Comparison of ENCODE assay signal across 8 mouse cellular contexts in genomic region chr1:25085616-25086372, GRCm38 (mm10).
A peak's percentile ranks its signal among the peaks of the same experiment; 100 is the strongest.
DNase-seq lines count a peak whose midpoint lies in the region; ATAC-seq lines count a peak whose summit lies in the region.

No protein-coding gene starts in this region.

- no peaks in the 10 kb centered on the region for H3K27me3 ChIP-seq in heart, embryonic 15.5 days
- H3K27me3 ChIP-seq in forebrain, embryonic 15.5 days, result no peaks in the 10 kb centered on the region
- H3K27me3 ChIP-seq in kidney, embryonic 16.5 days (ENCODE audit: insufficient read depth, low read length), result no peaks in the 10 kb centered on the region

- no peak for ATAC-seq in heart, embryonic 15.5 days (replicated peaks; ENCODE audit: insufficient number of reproducible peaks, insufficient read depth, low FRiP score, low read depth)
- peak; percentile 94 for ATAC-seq in cerebellum, adult (ENCODE audit: insufficient number of reproducible peaks, low FRiP score, low TSS enrichment)
- peak; percentile 88 for ATAC-seq in forebrain, embryonic 15.5 days (replicated peaks)
- no peak for ATAC-seq in monocyte, adult 5-6 weeks (replicated peaks; ENCODE audit: insufficient number of reproducible peaks, low FRiP score, low TSS enrichment, poor library complexity, severe bottlenecking)
- no peak for ATAC-seq in kidney, embryonic 16.5 days (ENCODE audit: low FRiP score, low TSS enrichment)
- ATAC-seq in megakaryocyte-erythroid progenitor cell, adult 5-6 weeks (replicated peaks; ENCODE audit: low FRiP score, low TSS enrichment, poor library complexity, severe bottlenecking), result no peak

- H3K9me3 ChIP-seq in heart, embryonic 15.5 days (replicated peaks), result no peaks in the 10 kb centered on the region
- H3K9me3 ChIP-seq in forebrain, embryonic 15.5 days, result no peaks in the 10 kb centered on the region
- H3K9me3 ChIP-seq in kidney, embryonic 16.5 days (ENCODE audit: low read length), result no peaks in the 10 kb centered on the region

- 0 out of 2 replicates have a peak overlapping the region, but pooled peaks have one; percentile 23 for H3K4me2 ChIP-seq in heart, embryonic 15.5 days
- H3K4me2 ChIP-seq in forebrain, embryonic 15.5 days (replicated peaks), result peak overlapping the region; percentile 8; the same call in 1 of the 2 replicates
- H3K4me2 ChIP-seq in kidney, embryonic 16.5 days (replicated peaks; ENCODE audit: low read depth, low read length), result no peak overlapping the region

- H3K9ac ChIP-seq in heart, embryonic 15.5 days, result no peak overlapping the region
- H3K9ac ChIP-seq in forebrain, embryonic 15.5 days (replicated peaks), result no peak overlapping the region
- H3K9ac ChIP-seq in kidney, embryonic 16.5 days (replicated peaks; ENCODE audit: low read length), result no peak overlapping the region

- intact Hi-C loops in left cerebral cortex, postnatal 4 days (cut with DNase I), result no loop called here

- H3K36me3 ChIP-seq in heart, embryonic 15.5 days, result no peaks in the 10 kb centered on the region
- no peaks in the 10 kb centered on the region for H3K36me3 ChIP-seq in forebrain, embryonic 15.5 days
- H3K36me3 ChIP-seq in kidney, embryonic 16.5 days (ENCODE audit: insufficient read depth, low read length), result no peaks in the 10 kb centered on the region

- no peak for DNase-seq in heart, adult 11 months
- DNase-seq in left cerebral cortex, postnatal 4 days, result peak; percentile 57

- 59% methylated on average over 14 of the region's 14 CpGs for WGBS in heart, embryonic 15.5 days
- 33% methylated on average over 14 of the region's 14 CpGs for WGBS in forebrain, embryonic 15.5 days
- 73% methylated on average over 14 of the region's 14 CpGs for WGBS in kidney, embryonic 16.5 days

- H3K4me1 ChIP-seq in heart, embryonic 15.5 days (replicated peaks), result 0 out of 2 replicates have a peak, but pooled peaks cover 3% of the 10 kb centered on the region
- H3K4me1 ChIP-seq in forebrain, embryonic 15.5 days, result peaks cover 31% of the 10 kb centered on the region
- H3K4me1 ChIP-seq in kidney, embryonic 16.5 days (ENCODE audit: insufficient read depth, low read length), result no peaks in the 10 kb centered on the region

- H3K27ac ChIP-seq in heart, embryonic 15.5 days, result no peak overlapping the region
- peak overlapping the region; percentile 71 for H3K27ac ChIP-seq in forebrain, embryonic 15.5 days (replicated peaks)
- H3K27ac ChIP-seq in kidney, embryonic 16.5 days (ENCODE audit: low read length), result no peak overlapping the region

- no peak overlapping the region for H3K4me3 ChIP-seq in heart, embryonic 15.5 days
- no peak overlapping the region for H3K4me3 ChIP-seq in forebrain, embryonic 15.5 days
- no peak overlapping the region for H3K4me3 ChIP-seq in kidney, embryonic 16.5 days (ENCODE audit: low read length)

Comparison
In these comparisons a context has a peak if more than half of its experiments do, and no peak if none do; other contexts are left out.
1. ATAC-seq: peak in cerebellum, adult (single experiment) and forebrain, embryonic 15.5 days (single experiment); none in heart, embryonic 15.5 days (single experiment), monocyte, adult 5-6 weeks (single experiment), kidney, embryonic 16.5 days (single experiment) and megakaryocyte-erythroid progenitor cell, adult 5-6 weeks (single experiment).